Mouse (Mus musculus): ENCODE measurements around the gene Saysd1. TPM values are rescaled to one million over a fixed set of nuclear protein-coding genes. Genes with fewer than 3 reads are reported as not detected.

Saysd1 gene
- total RNA-seq, 2 experiments from 2014 or later, result 2.0 to 3.0 TPM

- no peak for DNase-seq
Measured at GRCm38 (mm10) chr14:20164438-20164837, 26.1 kb upstream of the Saysd1 start.

GRCm38 (mm10) chr14:20162686-20163085 lies 24.4 kb upstream of the Saysd1 start:
- peak; percentile 56 for DNase-seq

- no peak for DNase-seq
Measured at GRCm38 (mm10) chr14:20158727-20159681, 20.7 kb upstream of the Saysd1 start.

GRCm38 (mm10) chr14:20157595-20157994 lies 19.3 kb upstream of the Saysd1 start:
- DNase-seq, result no peak

- DNase-seq, result no peak
Measured at GRCm38 (mm10) chr14:20155718-20156117, 17.4 kb upstream of the Saysd1 start.

- no peak for DNase-seq
Measured at GRCm38 (mm10) chr14:20154937-20155336, 16.6 kb upstream of the Saysd1 start.

GRCm38 (mm10) chr14:20154245-20154644 lies 15.9 kb upstream of the Saysd1 start:
- DNase-seq, result no peak

GRCm38 (mm10) chr14:20149127-20150080 lies 11.1 kb upstream of the Saysd1 start:
- DNase-seq, result no peak

- DNase-seq, result no peak
Measured at GRCm38 (mm10) chr14:20148514-20148913, 10.2 kb upstream of the Saysd1 start.

- no peak for DNase-seq
Measured at GRCm38 (mm10) chr14:20147854-20148253, 9.5 kb upstream of the Saysd1 start.

- DNase-seq, result no peak
Measured at GRCm38 (mm10) chr14:20144093-20144492, 5.8 kb upstream of the Saysd1 start.

GRCm38 (mm10) chr14:20134965-20135671 lies 3.2 kb downstream of the Saysd1 start:
- no peak for DNase-seq

GRCm38 (mm10) chr14:20128162-20128561 lies 10.2 kb downstream of the Saysd1 start:
- no peak for DNase-seq

GRCm38 (mm10) chr14:20127406-20128087 lies 10.8 kb downstream of the Saysd1 start:
- DNase-seq, result no peak

GRCm38 (mm10) chr14:20120868-20121267 lies 17.5 kb downstream of the Saysd1 start:
- no peak for DNase-seq

- DNase-seq, result no peak
Measured at GRCm38 (mm10) chr14:20120012-20120411, 18.3 kb downstream of the Saysd1 start.

- DNase-seq, result peak; percentile 10
Measured at GRCm38 (mm10) chr14:20116149-20116605, 22.2 kb downstream of the Saysd1 start.

- DNase-seq, result no peak
Measured at GRCm38 (mm10) chr14:20114951-20115350, 23.4 kb downstream of the Saysd1 start.

GRCm38 (mm10) chr14:20113964-20114363 lies 24.4 kb downstream of the Saysd1 start:
- DNase-seq, result peak; percentile 45

GRCm38 (mm10) chr14:20113189-20113961 lies 25.0 kb downstream of the Saysd1 start:
- DNase-seq, result no peak

Data from gastrocnemius, postnatal 25 days (tissue).